Mouse (Mus musculus): ENCODE measurements around the gene Gpr19.

- TF ChIP-seq POLR2A (IDR thresholded peaks at IDR 0.05; ENCODE audit: extremely low read depth, insufficient read depth, low read length) (no peak), CTCF (IDR thresholded peaks at IDR 0.05; ENCODE audit: low read depth, low read length) (no peak)
These were observed 20.5 kb downstream of the Gpr19 start for GRCm38 (mm10) chr6:134877892-134878291.
